ENCODE assay signal across 22 mouse cellular contexts in the genomic region with DNA sequence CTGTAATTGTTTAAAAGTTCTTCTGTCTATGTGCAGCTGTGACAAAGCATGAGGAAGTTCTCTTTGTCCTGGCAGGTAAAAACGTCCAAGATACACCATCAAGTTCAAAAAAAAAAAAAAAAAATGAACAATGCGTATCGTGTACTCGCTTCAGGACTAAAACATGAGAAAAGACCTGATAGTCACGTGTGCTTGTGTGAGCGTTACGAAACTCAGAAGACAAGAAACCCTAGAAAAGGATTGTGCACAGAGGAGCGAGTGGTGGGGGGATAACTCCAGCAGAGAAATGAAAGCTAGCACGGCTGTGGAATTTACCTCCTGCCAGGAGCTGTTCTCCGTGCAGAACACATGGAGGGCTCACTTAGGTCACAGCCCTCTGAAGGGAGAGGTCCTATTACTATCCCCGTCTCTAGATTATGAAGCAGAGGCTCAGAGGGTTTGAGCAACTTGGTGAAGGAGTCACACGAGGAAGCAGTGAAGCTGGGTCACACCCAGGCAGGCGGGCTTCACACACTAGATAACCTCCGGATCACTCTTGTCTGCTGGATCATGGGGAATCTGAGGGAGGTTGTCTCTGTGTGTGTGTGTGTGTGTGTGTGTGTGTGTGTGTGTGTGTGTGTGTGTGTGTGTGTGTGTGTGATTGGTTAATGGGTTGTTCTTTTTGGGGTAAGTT.
A peak's percentile ranks its signal among the peaks of the same experiment; 100 is the strongest.
DNase-seq lines count a peak whose midpoint lies in the region; ATAC-seq and TF ChIP-seq lines count a peak whose summit lies in the region.
"Had no signal": no experiment of that assay in that cellular context is flagged by ENCODE, and none has a peak within 500 bp of the region (broad histone marks: within the 10 kb centered on the region; RNA-seq: fewer than 3 reads in every experiment).

No protein-coding gene starts in this region.

- TF ChIP-seq CTCF in lung, postnatal 0 days (IDR thresholded peaks at IDR 0.05) = no peak
- TF ChIP-seq CTCF in stomach, postnatal 0 days (IDR thresholded peaks at IDR 0.05; ENCODE audit: low read depth) = no peak

- WGBS in heart, embryonic 11.5 days (ENCODE audit: insufficient replicate concordance) = 44% methylated on average over 14 of the region's 14 CpGs
- 44% methylated on average over 14 of the region's 14 CpGs for WGBS in lung, postnatal 0 days
- 33% methylated on average over 14 of the region's 14 CpGs for WGBS in embryonic facial prominence, embryonic 15.5 days
- 42% methylated on average over 14 of the region's 14 CpGs for WGBS in stomach, postnatal 0 days
- WGBS in midbrain, embryonic 14.5 days = 55% methylated on average over 14 of the region's 14 CpGs

- no peak for TF ChIP-seq EP300 in lung, postnatal 0 days (IDR thresholded peaks at IDR 0.05)
- no peak for TF ChIP-seq EP300 in stomach, postnatal 0 days (optimal IDR thresholded peaks at IDR 0.05)

- no peak overlapping the region for H3K4me3 ChIP-seq in heart, embryonic 11.5 days (ENCODE audit: low read depth, low read length)
- H3K4me3 ChIP-seq in lung, postnatal 0 days (ENCODE audit: low read depth, low read length) = no peak overlapping the region
- H3K4me3 ChIP-seq in embryonic facial prominence, embryonic 15.5 days (replicated peaks) = no peak overlapping the region
- no peak overlapping the region for H3K4me3 ChIP-seq in stomach, postnatal 0 days (ENCODE audit: low read depth, low read length)
- no peak overlapping the region for H3K4me3 ChIP-seq in midbrain, embryonic 14.5 days (replicated peaks; ENCODE audit: low read depth, low read length)
- H3K4me3 ChIP-seq: embryonic facial prominence, embryonic 12.5 days; intestine, embryonic 15.5 days; liver, embryonic 13.5 days; midbrain, embryonic 10.5 days; neural tube, embryonic 13.5 days had no signal

- no peak overlapping the region for H3K27ac ChIP-seq in heart, embryonic 11.5 days (ENCODE audit: low read depth, low read length)
- no peak overlapping the region for H3K27ac ChIP-seq in lung, postnatal 0 days (ENCODE audit: low read length)
- H3K27ac ChIP-seq in embryonic facial prominence, embryonic 15.5 days (replicated peaks) = no peak overlapping the region
- 0 out of 2 replicates have a peak overlapping the region, but pooled peaks have one; percentile 40 for H3K27ac ChIP-seq in stomach, postnatal 0 days (replicated peaks)
- H3K27ac ChIP-seq in midbrain, embryonic 14.5 days (replicated peaks; ENCODE audit: low read depth, low read length) = no peak overlapping the region
- H3K27ac ChIP-seq: embryonic facial prominence, embryonic 12.5 days; hindbrain, embryonic 14.5 days; intestine, embryonic 15.5 days; liver, embryonic 13.5 days; midbrain, embryonic 10.5 days; neural tube, embryonic 13.5 days had no signal

- no peak overlapping the region for H3K9ac ChIP-seq in heart, embryonic 11.5 days (ENCODE audit: low read depth, low read length)
- H3K9ac ChIP-seq in lung, postnatal 0 days (replicated peaks; ENCODE audit: low read depth) = no peak overlapping the region
- no peak overlapping the region for H3K9ac ChIP-seq in embryonic facial prominence, embryonic 15.5 days
- no peak overlapping the region for H3K9ac ChIP-seq in stomach, postnatal 0 days (ENCODE audit: low read length)
- no peak overlapping the region for H3K9ac ChIP-seq in midbrain, embryonic 14.5 days (replicated peaks; ENCODE audit: low read length)
- H3K9ac ChIP-seq: embryonic facial prominence, embryonic 12.5 days; hindbrain, embryonic 14.5 days; intestine, embryonic 15.5 days; liver, embryonic 13.5 days; neural tube, embryonic 13.5 days had no signal

- peaks cover 6% of the 10 kb centered on the region for H3K4me1 ChIP-seq in heart, embryonic 11.5 days (ENCODE audit: control insufficient read depth, insufficient read depth, low read length)
- H3K4me1 ChIP-seq in lung, postnatal 0 days (ENCODE audit: insufficient read depth, low read depth, low read length) = no peaks in the 10 kb centered on the region
- H3K4me1 ChIP-seq in embryonic facial prominence, embryonic 15.5 days = peaks cover 27% of the 10 kb centered on the region
- no peaks in the 10 kb centered on the region for H3K4me1 ChIP-seq in stomach, postnatal 0 days (replicated peaks; ENCODE audit: control insufficient read depth, insufficient read depth)
- no peaks in the 10 kb centered on the region for H3K4me1 ChIP-seq in midbrain, embryonic 14.5 days (ENCODE audit: control insufficient read depth, insufficient read depth, low read length)
- H3K4me1 ChIP-seq: intestine, embryonic 15.5 days; liver, embryonic 13.5 days; neural tube, embryonic 13.5 days had no signal

- no peaks in the 10 kb centered on the region for H3K9me3 ChIP-seq in heart, embryonic 11.5 days (replicated peaks; ENCODE audit: control insufficient read depth, low read length)
- no peaks in the 10 kb centered on the region for H3K9me3 ChIP-seq in lung, postnatal 0 days (ENCODE audit: low read length)
- no peaks in the 10 kb centered on the region for H3K9me3 ChIP-seq in embryonic facial prominence, embryonic 15.5 days (replicated peaks)
- H3K9me3 ChIP-seq in stomach, postnatal 0 days (ENCODE audit: control insufficient read depth, low read length) = no peaks in the 10 kb centered on the region
- no peaks in the 10 kb centered on the region for H3K9me3 ChIP-seq in midbrain, embryonic 14.5 days (ENCODE audit: control insufficient read depth, low read length)
- H3K9me3 ChIP-seq: embryonic facial prominence, embryonic 12.5 days; intestine, embryonic 15.5 days; liver, embryonic 13.5 days; midbrain, embryonic 10.5 days; neural tube, embryonic 13.5 days had no signal

- no peak for ATAC-seq in heart, embryonic 11.5 days (replicated peaks; ENCODE audit: insufficient number of reproducible peaks, low FRiP score, low TSS enrichment)
- ATAC-seq in lung, postnatal 0 days = no peak
- ATAC-seq in embryonic facial prominence, embryonic 15.5 days (ENCODE audit: insufficient number of reproducible peaks, low FRiP score, low TSS enrichment, low read depth) = no peak
- ATAC-seq in stomach, postnatal 0 days (ENCODE audit: low FRiP score, low TSS enrichment) = peak; percentile 55; the same call in 1 of the 2 replicates
- no peak for ATAC-seq in midbrain, embryonic 14.5 days (ENCODE audit: low FRiP score, low TSS enrichment)
- ATAC-seq: activated CD4-positive, CD25-positive, alpha-beta regulatory T cell, adult 4 months; intestine, embryonic 15.5 days; Patski had no signal

- no peaks in the 10 kb centered on the region for H3K36me3 ChIP-seq in heart, embryonic 11.5 days (ENCODE audit: control insufficient read depth, insufficient read depth, low read length)
- H3K36me3 ChIP-seq in lung, postnatal 0 days (ENCODE audit: insufficient read depth, low read length) = no peaks in the 10 kb centered on the region
- no peaks in the 10 kb centered on the region for H3K36me3 ChIP-seq in embryonic facial prominence, embryonic 15.5 days
- H3K36me3 ChIP-seq in stomach, postnatal 0 days (ENCODE audit: control insufficient read depth, insufficient read depth, low read length) = no peaks in the 10 kb centered on the region
- no peaks in the 10 kb centered on the region for H3K36me3 ChIP-seq in midbrain, embryonic 14.5 days (ENCODE audit: control insufficient read depth, insufficient read depth, low read length)
- H3K36me3 ChIP-seq: embryonic facial prominence, embryonic 12.5 days; intestine, embryonic 15.5 days; liver, embryonic 13.5 days; midbrain, embryonic 10.5 days; neural tube, embryonic 13.5 days had no signal

- 0 out of 2 replicates have a peak overlapping the region, but pooled peaks have one; percentile 12 for H3K4me2 ChIP-seq in heart, embryonic 11.5 days
- H3K4me2 ChIP-seq in lung, postnatal 0 days (replicated peaks; ENCODE audit: low read depth, low read length) = peak overlapping the region; percentile 27; the same call in 1 of the 2 replicates
- H3K4me2 ChIP-seq in embryonic facial prominence, embryonic 15.5 days (replicated peaks) = 0 out of 2 replicates have a peak overlapping the region, but pooled peaks have one; percentile 4
- 0 out of 2 replicates have a peak overlapping the region, but pooled peaks have one; percentile 5 for H3K4me2 ChIP-seq in stomach, postnatal 0 days (replicated peaks; ENCODE audit: low read depth)
- no peak overlapping the region for H3K4me2 ChIP-seq in midbrain, embryonic 14.5 days (ENCODE audit: low read length)
- H3K4me2 ChIP-seq: embryonic facial prominence, embryonic 12.5 days; hindbrain, embryonic 14.5 days; intestine, embryonic 15.5 days; liver, embryonic 13.5 days; neural tube, embryonic 13.5 days had no signal

- no peak for DNase-seq in heart, postnatal 25 days (ENCODE audit: low spot score)
- no peak for DNase-seq in lung, postnatal 0 days (ENCODE audit: low spot score)
- no peak for DNase-seq in lung, adult 18-20 months
- DNase-seq in stomach, postnatal 0 days (ENCODE audit: low spot score) = peak; percentile 20
- DNase-seq in midbrain, embryonic 14.5 days = no peak
- DNase-seq: adrenal gland, postnatal 25 days; cerebellum, adult 9-10 months; gastrocnemius, postnatal 36 days; heart, postnatal 10 days; left cerebral cortex, postnatal 4 days; liver, embryonic 13.5 days; lung, postnatal 10 days; right cerebral cortex, postnatal 25 days had no signal

- intact Hi-C loops in heart, postnatal 25 days (cut with DNase I) = no loop called here

- no peaks in the 10 kb centered on the region; the same call in 1 of the 2 replicates for H3K27me3 ChIP-seq in heart, embryonic 11.5 days (ENCODE audit: control insufficient read depth, insufficient read depth, low read length)
- H3K27me3 ChIP-seq in lung, postnatal 0 days (replicated peaks; ENCODE audit: insufficient read depth, low read length) = peaks cover 7% of the 10 kb centered on the region; the same call in 1 of the 2 replicates
- no peaks in the 10 kb centered on the region for H3K27me3 ChIP-seq in embryonic facial prominence, embryonic 15.5 days
- no peaks in the 10 kb centered on the region for H3K27me3 ChIP-seq in stomach, postnatal 0 days (ENCODE audit: control insufficient read depth, insufficient read depth, low read length)
- no peaks in the 10 kb centered on the region for H3K27me3 ChIP-seq in midbrain, embryonic 14.5 days (ENCODE audit: control insufficient read depth, insufficient read depth, low read length)
- H3K27me3 ChIP-seq: embryonic facial prominence, embryonic 12.5 days; neural tube, embryonic 13.5 days; Patski had no signal
